Mouse (Mus musculus): ENCODE data around the gene Ror2. TPM values are rescaled to one million over a fixed set of nuclear protein-coding genes. Genes with fewer than 3 reads are reported as not detected.
A peak's percentile ranks its signal among the peaks of the same experiment; 100 is the strongest.

Ror2 gene
- polyA plus RNA-seq, 1 experiment from 2014 or later, result 2.2 TPM

DNA sequence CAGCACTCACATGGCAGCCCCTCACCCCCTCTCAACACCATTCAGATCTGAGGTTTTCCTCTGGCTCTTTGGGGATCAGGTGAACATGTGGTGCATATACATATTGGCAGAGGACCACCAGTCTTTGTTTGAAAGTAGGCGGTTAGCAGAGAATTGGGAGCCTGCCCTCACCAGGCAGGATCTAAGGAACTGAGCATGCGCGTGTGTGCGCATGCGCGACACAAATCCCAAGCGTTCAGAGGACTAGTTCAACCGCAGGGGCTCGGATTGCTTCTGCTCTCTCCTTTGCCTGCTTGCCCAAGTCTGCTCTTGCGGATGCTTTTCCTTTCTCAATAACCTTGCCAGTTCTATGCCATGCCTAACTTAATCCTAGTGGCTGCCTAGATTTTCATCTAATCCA, 66.0 kb downstream of the Ror2 start:
- Histone ChIP-seq H3K36me3 (ENCODE audit: control insufficient read depth, insufficient read depth, low read length) (no peaks in the 10 kb centered on the region), H3K9me3 (replicated peaks; ENCODE audit: control insufficient read depth, low read length) (peaks cover 8% of the 10 kb centered on the region; the same call in 1 of the 2 replicates), H3K4me1 (ENCODE audit: control insufficient read depth, insufficient read depth, low read length) (no peaks in the 10 kb centered on the region), H3K27me3 (replicated peaks; ENCODE audit: control insufficient read depth, insufficient read depth, low read length) (no peaks in the 10 kb centered on the region), H3K27ac (ENCODE audit: low read depth, low read length) (no peak overlapping the region), H3K9ac (ENCODE audit: low read length) (no peak overlapping the region), H3K4me3 (ENCODE audit: low read depth, low read length) (no peak overlapping the region), H3K4me2 (ENCODE audit: low read length) (no peak overlapping the region)
- DNase-seq (ENCODE audit: low spot score) (no peak), ATAC-seq (no peak)
- 81% methylated on average over 10 of the region's 10 CpGs for WGBS

DNA sequence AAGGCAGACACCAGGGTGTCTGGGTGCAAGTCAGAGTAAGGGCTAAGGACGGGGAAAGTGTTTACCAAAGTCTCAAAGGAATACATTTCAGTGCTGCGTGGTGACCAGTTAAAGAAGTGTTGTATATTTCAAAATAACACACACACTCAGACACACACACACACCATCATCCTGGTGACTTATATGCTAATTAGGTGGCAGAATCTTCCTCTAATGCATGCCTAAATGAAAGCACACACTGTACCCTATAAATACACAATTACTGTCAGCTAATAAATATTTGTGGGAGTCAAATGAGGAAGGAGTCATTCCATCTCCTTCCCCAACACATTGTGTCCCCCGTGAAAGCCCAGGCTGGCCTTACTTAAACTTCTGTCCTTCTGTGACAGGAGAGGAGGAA, 66.5 kb downstream of the Ror2 start:
- no peaks in the 10 kb centered on the region for H3K36me3 ChIP-seq (ENCODE audit: control insufficient read depth, insufficient read depth, low read length)
- H3K4me3 ChIP-seq (ENCODE audit: low read depth, low read length), result no peak overlapping the region
- no peaks in the 10 kb centered on the region for H3K27me3 ChIP-seq (replicated peaks; ENCODE audit: control insufficient read depth, insufficient read depth, low read length)
- ATAC-seq, result no peak
- no peak for DNase-seq (ENCODE audit: low spot score)
- H3K4me2 ChIP-seq (ENCODE audit: low read length), result no peak overlapping the region
- H3K9ac ChIP-seq (ENCODE audit: low read length), result no peak overlapping the region
- 87% methylated on average over 3 of the region's 3 CpGs for WGBS
- no peaks in the 10 kb centered on the region for H3K4me1 ChIP-seq (ENCODE audit: control insufficient read depth, insufficient read depth, low read length)
- no peak overlapping the region for H3K27ac ChIP-seq (ENCODE audit: low read depth, low read length)
- peaks cover 3% of the 10 kb centered on the region; the same call in 1 of the 2 replicates for H3K9me3 ChIP-seq (replicated peaks; ENCODE audit: control insufficient read depth, low read length)

DNA sequence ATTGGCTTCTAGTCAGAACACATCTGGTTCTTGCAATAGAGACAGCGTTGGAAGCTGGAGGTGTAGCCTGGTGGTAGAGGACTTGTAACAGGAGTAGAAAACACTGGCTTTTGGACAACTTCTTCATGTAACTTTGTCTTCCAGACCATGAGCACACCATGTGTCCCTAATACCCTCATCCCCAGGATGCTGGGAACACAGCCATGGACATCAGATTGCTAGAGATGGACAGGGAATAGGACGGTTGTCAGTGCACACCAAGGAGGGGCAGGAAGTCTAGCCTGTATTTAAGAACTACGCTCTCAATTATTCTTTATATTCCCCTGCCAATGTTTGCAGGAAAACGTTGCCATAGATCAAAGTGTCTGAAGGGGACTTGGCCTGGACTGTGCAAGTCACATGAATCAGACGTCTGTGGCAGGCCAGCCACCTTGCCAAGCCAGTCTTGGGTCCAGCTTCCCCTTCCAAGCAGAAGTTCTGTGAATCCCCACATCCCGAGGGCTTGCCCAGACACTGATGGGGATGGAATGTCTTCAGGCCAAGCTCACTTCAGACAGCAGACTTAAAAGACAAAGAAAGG, 68.4 kb downstream of the Ror2 start:
- Histone ChIP-seq H3K27ac (ENCODE audit: low read depth, low read length) (no peak overlapping the region), H3K4me1 (ENCODE audit: control insufficient read depth, insufficient read depth, low read length) (peaks cover 6% of the 10 kb centered on the region; the same call in 1 of the 2 replicates), H3K27me3 (replicated peaks; ENCODE audit: control insufficient read depth, insufficient read depth, low read length) (no peaks in the 10 kb centered on the region), H3K9ac (ENCODE audit: low read length) (no peak overlapping the region), H3K4me3 (ENCODE audit: low read depth, low read length) (no peak overlapping the region), H3K9me3 (replicated peaks; ENCODE audit: control insufficient read depth, low read length) (no peaks in the 10 kb centered on the region), H3K36me3 (ENCODE audit: control insufficient read depth, insufficient read depth, low read length) (no peaks in the 10 kb centered on the region), H3K4me2 (ENCODE audit: low read length) (no peak overlapping the region)
- no peak for DNase-seq (ENCODE audit: low spot score)
- no peak for ATAC-seq
- WGBS, result 76% methylated on average over 6 of the region's 6 CpGs

- Histone ChIP-seq H3K4me3 (ENCODE audit: low read depth, low read length) (peak overlapping the region; percentile 19), H3K4me2 (ENCODE audit: low read length) (peak overlapping the region; percentile 48), H3K4me1 (ENCODE audit: control insufficient read depth, insufficient read depth, low read length) (peaks cover 15% of the 10 kb centered on the region), H3K27ac (ENCODE audit: low read depth, low read length) (peak overlapping the region; percentile 39; the same call in 1 of the 2 replicates), H3K9me3 (replicated peaks; ENCODE audit: control insufficient read depth, low read length) (no peaks in the 10 kb centered on the region), H3K9ac (ENCODE audit: low read length) (peak overlapping the region; percentile 46), H3K36me3 (ENCODE audit: control insufficient read depth, insufficient read depth, low read length) (no peaks in the 10 kb centered on the region), H3K27me3 (replicated peaks; ENCODE audit: control insufficient read depth, insufficient read depth, low read length) (no peaks in the 10 kb centered on the region)
- 8% methylated on average over 19 of the region's 19 CpGs for WGBS
- peak; percentile 86 for ATAC-seq
- DNase-seq (ENCODE audit: low spot score), result peak; percentile 68
Measured at GRCm38 (mm10) chr13:53211971-53212733, 73.8 kb downstream of the Ror2 start.

DNA sequence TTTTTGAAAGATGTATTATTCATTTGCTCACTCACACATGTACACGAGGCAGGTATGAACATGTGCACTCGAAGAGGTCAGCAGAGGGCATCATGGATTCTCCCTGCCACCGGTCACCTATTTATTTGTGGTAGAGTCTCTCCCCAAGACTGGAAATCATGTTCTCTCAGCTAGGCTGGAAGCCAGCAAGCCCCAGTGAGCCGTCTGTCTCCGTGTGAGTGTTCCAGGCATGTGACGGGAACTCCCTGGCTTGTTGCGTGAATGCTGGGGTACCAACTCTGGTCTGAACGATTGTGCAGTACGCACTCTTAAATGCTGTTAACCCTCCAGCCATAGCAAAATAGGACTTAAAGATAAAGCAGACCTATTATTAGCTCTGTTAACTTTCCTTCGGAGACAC, 77.4 kb downstream of the Ror2 start:
- DNase-seq (ENCODE audit: low spot score), result peak; percentile 57
- no peaks in the 10 kb centered on the region for H3K27me3 ChIP-seq (replicated peaks; ENCODE audit: control insufficient read depth, insufficient read depth, low read length)
- no peak overlapping the region for H3K4me3 ChIP-seq (ENCODE audit: low read depth, low read length)
- WGBS, result 75% methylated on average over 10 of the region's 10 CpGs
- no peaks in the 10 kb centered on the region for H3K36me3 ChIP-seq (ENCODE audit: control insufficient read depth, insufficient read depth, low read length)
- H3K4me2 ChIP-seq (ENCODE audit: low read length), result no peak overlapping the region
- no peak for ATAC-seq
- no peak overlapping the region for H3K27ac ChIP-seq (ENCODE audit: low read depth, low read length)
- no peak overlapping the region for H3K9ac ChIP-seq (ENCODE audit: low read length)
- H3K9me3 ChIP-seq (replicated peaks; ENCODE audit: control insufficient read depth, low read length), result no peaks in the 10 kb centered on the region
- peaks cover 15% of the 10 kb centered on the region for H3K4me1 ChIP-seq (ENCODE audit: control insufficient read depth, insufficient read depth, low read length)

GRCm38 (mm10) chr13:53205128-53205911, 80.6 kb downstream of the Ror2 start:
- H3K27ac ChIP-seq (ENCODE audit: low read depth, low read length), result no peak overlapping the region
- no peak overlapping the region for H3K9ac ChIP-seq (ENCODE audit: low read length)
- DNase-seq (ENCODE audit: low spot score) (no peak), ATAC-seq (no peak)
- 75% methylated on average over 17 of the region's 17 CpGs for whole genome bisulfite sequencing
- H3K4me3 ChIP-seq (ENCODE audit: low read depth, low read length), result no peak overlapping the region
- no peaks in the 10 kb centered on the region for H3K9me3 ChIP-seq (replicated peaks; ENCODE audit: control insufficient read depth, low read length)
- no peak overlapping the region for H3K4me2 ChIP-seq (ENCODE audit: low read length)
- peaks cover 14% of the 10 kb centered on the region for H3K4me1 ChIP-seq (ENCODE audit: control insufficient read depth, insufficient read depth, low read length)
- H3K36me3 ChIP-seq (ENCODE audit: control insufficient read depth, insufficient read depth, low read length), result no peaks in the 10 kb centered on the region
- H3K27me3 ChIP-seq (replicated peaks; ENCODE audit: control insufficient read depth, insufficient read depth, low read length), result no peaks in the 10 kb centered on the region

- DNase-seq (ENCODE audit: low spot score) (no peak), ATAC-seq (no peak)
- H3K9me3 ChIP-seq (replicated peaks; ENCODE audit: control insufficient read depth, low read length), result no peaks in the 10 kb centered on the region
- no peak overlapping the region for H3K4me2 ChIP-seq (ENCODE audit: low read length)
- H3K4me3 ChIP-seq (ENCODE audit: low read depth, low read length), result no peak overlapping the region
- 70% methylated on average over 5 of the region's 5 CpGs for WGBS
- H3K4me1 ChIP-seq (ENCODE audit: control insufficient read depth, insufficient read depth, low read length), result peaks cover 14% of the 10 kb centered on the region
- H3K9ac ChIP-seq (ENCODE audit: low read length), result no peak overlapping the region
- no peaks in the 10 kb centered on the region for H3K36me3 ChIP-seq (ENCODE audit: control insufficient read depth, insufficient read depth, low read length)
- H3K27me3 ChIP-seq (replicated peaks; ENCODE audit: control insufficient read depth, insufficient read depth, low read length), result no peaks in the 10 kb centered on the region
- no peak overlapping the region for H3K27ac ChIP-seq (ENCODE audit: low read depth, low read length)
Measured at GRCm38 (mm10) chr13:53202439-53202830, 83.5 kb downstream of the Ror2 start.

GRCm38 (mm10) chr13:53201628-53202438, 84.1 kb downstream of the Ror2 start:
- Histone ChIP-seq H3K4me3 (ENCODE audit: low read depth, low read length) (no peak overlapping the region), H3K9me3 (replicated peaks; ENCODE audit: control insufficient read depth, low read length) (no peaks in the 10 kb centered on the region), H3K27ac (ENCODE audit: low read depth, low read length) (peak overlapping the region; percentile 9; the same call in 1 of the 2 replicates), H3K4me1 (ENCODE audit: control insufficient read depth, insufficient read depth, low read length) (peaks cover 14% of the 10 kb centered on the region), H3K27me3 (replicated peaks; ENCODE audit: control insufficient read depth, insufficient read depth, low read length) (no peaks in the 10 kb centered on the region), H3K9ac (ENCODE audit: low read length) (peak overlapping the region; percentile 21; the same call in 1 of the 2 replicates), H3K36me3 (ENCODE audit: control insufficient read depth, insufficient read depth, low read length) (no peaks in the 10 kb centered on the region), H3K4me2 (ENCODE audit: low read length) (no peak overlapping the region)
- DNase-seq (ENCODE audit: low spot score) (peak; percentile 49), ATAC-seq (peak; percentile 30; the same call in 1 of the 2 replicates)
- 6% methylated on average over 18 of the region's 18 CpGs for WGBS

Data from forebrain, embryonic 14.5 days (tissue).